Mouse (Mus musculus) heart, adult 2 months (tissue): ENCODE results near the gene Lgals4.

Source experiments
- CTCF ChIP-seq: fragments of 200-600 bp; IDR thresholded peaks from 2 replicates; pipeline ENCODE4 v1.8.1; 2022; ENCODE audit warnings: antibody characterized with exemption, mild to moderate bottlenecking, moderate library complexity
- EP300 ChIP-seq: fragments of 200-500 bp; IDR thresholded peaks from 2 replicates; pipeline ENCODE4 v1.6.1; 2011; ENCODE audit warnings: low read depth, low read length, control low read depth; ENCODE audit not compliant: insufficient read depth

- TF ChIP-seq EP300, result no peak
- TF ChIP-seq CTCF, result no peak
Measured at GRCm38 (mm10) chr7:28823932-28824331, 9.7 kb upstream of the Lgals4 start.
